Mouse (Mus musculus) retina, postnatal 1 day (tissue): ENCODE data around the gene Rhebl1.
"Not testable (repeated sequence)": the region's sequence is repeated elsewhere in the genome, so short reads cannot be mapped to it uniquely, and the experiment has no call there.

Experiments used
- DNase-seq: peaks from one replicate; pipeline ENCODE4 v3.0.0-alpha.2; 2012

Gene Rhebl1

GRCm38 (mm10) chr15:98893940-98894745 is at the start of gene Rhebl1:
TSS of gene Rhebl1 (minus strand) at chr15:98894540.
- peak; percentile 66 for DNase-seq

GRCm38 (mm10) chr15:98943133-98943532 is 48.8 kb upstream of the Rhebl1 start:
- DNase-seq: no peak

GRCm38 (mm10) chr15:98942081-98942480 is 47.7 kb upstream of the Rhebl1 start:
- DNase-seq: no peak

GRCm38 (mm10) chr15:98941539-98941938 is 47.2 kb upstream of the Rhebl1 start:
- DNase-seq: no peak

GRCm38 (mm10) chr15:98940816-98941215 is 46.5 kb upstream of the Rhebl1 start:
- DNase-seq: peak; percentile 71

GRCm38 (mm10) chr15:98934217-98934839 is 40.0 kb upstream of the Rhebl1 start, which contains the start of gene Tuba1b:
TSS of gene Tuba1b (minus strand) at chr15:98934565.
- peak; percentile 96 for DNase-seq

- peak; percentile 98 for DNase-seq
These were observed 39.5 kb upstream of the Rhebl1 start for GRCm38 (mm10) chr15:98933833-98934216.

GRCm38 (mm10) chr15:98933004-98933671 is 38.8 kb upstream of the Rhebl1 start:
- DNase-seq: not testable (repeated sequence)

- no peak for DNase-seq
These were observed 36.7 kb upstream of the Rhebl1 start for GRCm38 (mm10) chr15:98930998-98931397.

- DNase-seq: no peak
These were observed 35.8 kb upstream of the Rhebl1 start for GRCm38 (mm10) chr15:98930017-98930734.

- DNase-seq: peak; percentile 91
These were observed 34.4 kb upstream of the Rhebl1 start for GRCm38 (mm10) chr15:98928598-98929240.

- no peak for DNase-seq
These were observed 33.2 kb upstream of the Rhebl1 start for GRCm38 (mm10) chr15:98927566-98927965.

- no peak for DNase-seq
These were observed 30.3 kb upstream of the Rhebl1 start for GRCm38 (mm10) chr15:98924682-98925081.

- DNase-seq: no peak
These were observed 28.7 kb upstream of the Rhebl1 start for GRCm38 (mm10) chr15:98923031-98923537.

- DNase-seq: no peak
These were observed 28.2 kb upstream of the Rhebl1 start for GRCm38 (mm10) chr15:98922581-98922980.

GRCm38 (mm10) chr15:98921510-98921909 is 27.2 kb upstream of the Rhebl1 start:
- no peak for DNase-seq

- DNase-seq: not testable (repeated sequence)
These were observed 24.2 kb upstream of the Rhebl1 start for GRCm38 (mm10) chr15:98918499-98918895.

- peak; percentile 100 for DNase-seq
These were observed 23.5 kb upstream of the Rhebl1 start, which contains the start of gene Lmbr1l for GRCm38 (mm10) chr15:98917538-98918498. TSS of gene Lmbr1l (minus strand) at chr15:98918231.

- peak; percentile 32 for DNase-seq
These were observed 22.8 kb upstream of the Rhebl1 start for GRCm38 (mm10) chr15:98917091-98917490.

GRCm38 (mm10) chr15:98916016-98916415 is 21.7 kb upstream of the Rhebl1 start:
- DNase-seq: no peak

GRCm38 (mm10) chr15:98914903-98915302 is 20.6 kb upstream of the Rhebl1 start:
- no peak for DNase-seq
